Mouse (Mus musculus): ENCODE data around the gene AC161166.1.

The AC161166.1 gene

DNA sequence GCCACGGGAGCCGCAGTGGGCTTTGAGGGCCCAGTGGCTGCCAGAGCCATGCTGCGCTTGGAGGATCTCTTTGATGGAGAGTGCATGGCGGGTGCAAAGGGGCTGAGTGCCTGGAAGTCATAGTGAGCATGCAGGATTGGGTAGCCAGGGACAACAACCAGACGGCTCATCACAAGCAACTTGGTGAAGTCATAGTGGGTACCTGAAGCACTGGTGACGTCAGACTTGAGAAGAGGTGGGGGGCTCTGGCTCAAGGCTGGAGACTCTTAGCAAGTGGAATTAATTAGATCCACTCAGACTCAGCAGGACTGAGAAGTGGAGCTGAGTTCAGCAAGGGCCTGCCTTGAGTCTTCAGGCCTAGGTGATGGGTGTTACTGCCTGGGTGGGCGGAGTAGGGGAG lies at the start of gene AC161166.1:
TSS of gene AC161166.1 (minus strand) at position 101 of the 400 bp plus-strand sequence.
- CTCF ChIA-PET = interaction anchor here in 1 of 4 experiments (0.9 to 6.2 kb wide), 3 partner anchors 13 to 39 kb away, joined by 3 to 33 read pairs (median 3); no protein-coding TSS in a partner anchor
- POLR2A ChIA-PET = interaction anchor here in 2 of 4 experiments (1.2 to 11.4 kb wide), 5 partner anchors 10 to 34 kb away, joined by 3 to 87 read pairs (median 4); partner anchors contain the start of gene Irgq (in 1 of the 2)

DNA sequence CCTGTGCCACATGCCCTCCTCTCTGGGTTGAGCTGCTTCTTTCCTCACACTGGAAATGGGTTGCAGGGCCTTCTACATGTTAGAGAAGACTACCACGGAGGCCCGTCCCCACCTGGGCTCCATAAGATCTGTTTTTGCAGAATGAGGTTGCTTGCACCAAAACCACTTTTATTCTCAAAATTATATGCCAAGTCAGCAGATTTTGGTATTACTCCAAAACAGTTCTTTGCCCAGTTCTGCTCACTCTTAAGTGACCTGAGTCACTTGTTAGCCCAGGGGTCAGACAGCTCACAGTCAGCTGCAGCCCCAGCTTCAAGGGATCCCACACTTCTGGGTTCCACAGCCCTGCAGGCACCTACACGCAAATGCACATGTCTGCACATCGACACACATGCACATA lies 49.2 kb upstream of the AC161166.1 start:
- ChIA-PET POLR2A (interaction anchor here in 3 of 4 experiments (0.6 to 2.2 kb wide), 7 partner anchors 8 to 46 kb away, joined by 3 to 10 read pairs (median 4); partner anchors contain the start of gene Irgq (in 1 of the 3)), CTCF (interaction anchor here in 3 of 4 experiments (0.6 to 1.6 kb wide), 8 partner anchors 11 to 154 kb away, joined by 3 to 5 read pairs (median 4); no protein-coding TSS in a partner anchor)

DNA sequence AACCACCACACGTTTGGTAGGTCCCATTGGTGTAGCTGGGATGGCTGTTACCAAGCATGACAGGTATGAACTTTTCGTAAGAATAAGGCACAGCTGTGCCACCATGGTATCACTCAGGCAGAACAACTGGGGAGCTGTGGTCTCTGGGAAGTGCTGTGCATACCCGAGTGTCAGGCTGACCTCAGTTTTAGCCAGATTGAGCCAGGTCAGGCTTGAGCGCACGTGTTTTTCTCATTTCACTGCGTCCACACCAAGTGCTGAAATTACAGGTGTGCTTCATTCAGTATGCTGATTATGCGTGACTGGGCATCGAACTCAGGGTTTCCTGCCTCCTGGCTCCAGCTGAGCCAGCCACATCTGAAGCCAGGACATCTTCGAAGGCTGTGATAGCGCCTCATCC lies 43.5 kb upstream of the AC161166.1 start:
- POLR2A ChIA-PET = interaction anchor here in 3 of 4 experiments (0.5 to 1.7 kb wide), 18 partner anchors 8 to 107 kb away, joined by 3 to 10 read pairs (median 3); partner anchors contain the start of genes Irgq (in 2 of the 3) and Xrcc1 (in 1 of the 3)

DNA sequence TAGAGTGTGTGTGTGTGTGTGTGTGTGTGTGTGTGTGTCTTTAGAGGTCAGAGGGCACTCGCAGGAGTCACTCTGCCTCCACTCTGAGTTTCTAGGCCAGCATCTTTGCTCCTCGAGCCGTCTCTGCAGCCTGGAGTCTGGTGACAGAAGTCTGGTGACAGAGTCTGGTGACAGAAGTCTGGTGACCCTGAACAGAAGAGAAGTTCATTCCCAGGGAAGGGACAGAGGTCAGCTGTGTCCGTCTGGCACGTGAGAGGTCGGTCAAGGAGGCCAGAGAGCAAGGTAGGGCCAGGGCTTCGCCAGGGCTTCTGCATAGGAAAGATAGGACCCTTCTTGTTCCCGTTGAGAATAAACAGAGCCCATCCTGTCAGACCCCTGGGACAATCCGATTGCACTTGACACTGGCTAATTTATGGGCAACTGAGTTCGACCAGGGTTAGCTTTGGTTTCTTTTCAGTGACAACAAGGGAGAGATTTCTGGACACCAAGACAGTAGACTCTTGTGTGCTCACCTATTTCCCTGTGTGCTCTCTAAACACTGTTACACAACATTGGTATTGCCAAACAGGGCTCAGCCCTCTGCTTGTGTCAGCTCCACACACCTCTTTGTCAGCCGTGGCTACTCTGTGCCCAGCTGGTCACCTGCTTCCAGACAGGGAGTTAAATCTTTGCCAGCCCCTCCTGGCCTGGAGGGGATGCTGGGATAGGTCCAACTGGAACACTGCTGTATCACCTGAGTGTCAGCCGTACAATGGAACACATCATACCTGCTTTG lies 39.9 kb upstream of the AC161166.1 start:
- CTCF ChIA-PET = interaction anchor here in 2 of 4 experiments (0.9 to 1.1 kb wide), 3 partner anchors 13 to 47 kb away, joined by 3 to 4 read pairs (median 3); no protein-coding TSS in a partner anchor
- POLR2A ChIA-PET = interaction anchor here in 2 of 4 experiments (0.6 to 2.2 kb wide), 6 partner anchors 11 to 236 kb away, joined by 3 to 9 read pairs (median 3); partner anchors contain the start of genes Irgc1 (in 1 of the 2) and Zfp94 (in 1 of the 2)

More for the DNA sequence above, 43.5 kb upstream of the AC161166.1 start:
- CTCF ChIA-PET = interaction anchor here (0.6 to 2.3 kb wide), 8 partner anchors 9 to 45 kb away, joined by 3 to 11 read pairs (median 4); no protein-coding TSS in a partner anchor

DNA sequence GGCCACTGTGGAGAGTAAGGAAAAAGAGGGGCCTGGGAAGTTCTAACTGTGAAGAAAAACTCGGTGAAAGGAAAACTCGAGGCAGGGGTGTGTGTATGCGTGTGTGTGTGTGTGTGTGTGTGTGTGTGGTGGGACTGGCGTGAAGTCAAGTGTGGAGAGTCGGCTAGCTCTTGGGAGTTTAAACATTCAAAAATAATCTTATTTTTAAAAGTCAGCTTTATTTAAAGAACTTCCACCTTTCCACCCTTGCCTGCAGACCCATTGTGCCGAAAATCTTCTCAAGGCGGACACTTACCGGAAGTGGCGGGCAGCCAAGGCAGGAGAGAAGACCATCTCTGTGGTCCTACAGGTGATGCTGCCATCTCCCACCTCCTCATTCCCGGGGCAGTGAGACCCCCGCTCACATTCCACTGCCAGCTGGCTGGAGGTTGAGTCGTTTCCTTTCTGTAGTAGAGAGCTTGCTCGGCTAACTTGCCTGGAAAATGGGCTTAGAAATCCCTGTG lies 35.3 kb upstream of the AC161166.1 start:
- ChIA-PET CTCF (interaction anchor here (0.6 to 5.7 kb wide), 6 partner anchors 14 to 183 kb away, joined by 3 to 64 read pairs (median 6); partner anchors contain the start of gene Irgq (in 1 of the 4)), POLR2A (interaction anchor here in 3 of 4 experiments (0.7 to 3.0 kb wide), 14 partner anchors 11 to 304 kb away, joined by 3 to 26 read pairs (median 4); partner anchors contain the start of genes Irgq (in 2 of the 3), Smg9 (in 1 of the 3) and Zfp428 (in 1 of the 3))

DNA sequence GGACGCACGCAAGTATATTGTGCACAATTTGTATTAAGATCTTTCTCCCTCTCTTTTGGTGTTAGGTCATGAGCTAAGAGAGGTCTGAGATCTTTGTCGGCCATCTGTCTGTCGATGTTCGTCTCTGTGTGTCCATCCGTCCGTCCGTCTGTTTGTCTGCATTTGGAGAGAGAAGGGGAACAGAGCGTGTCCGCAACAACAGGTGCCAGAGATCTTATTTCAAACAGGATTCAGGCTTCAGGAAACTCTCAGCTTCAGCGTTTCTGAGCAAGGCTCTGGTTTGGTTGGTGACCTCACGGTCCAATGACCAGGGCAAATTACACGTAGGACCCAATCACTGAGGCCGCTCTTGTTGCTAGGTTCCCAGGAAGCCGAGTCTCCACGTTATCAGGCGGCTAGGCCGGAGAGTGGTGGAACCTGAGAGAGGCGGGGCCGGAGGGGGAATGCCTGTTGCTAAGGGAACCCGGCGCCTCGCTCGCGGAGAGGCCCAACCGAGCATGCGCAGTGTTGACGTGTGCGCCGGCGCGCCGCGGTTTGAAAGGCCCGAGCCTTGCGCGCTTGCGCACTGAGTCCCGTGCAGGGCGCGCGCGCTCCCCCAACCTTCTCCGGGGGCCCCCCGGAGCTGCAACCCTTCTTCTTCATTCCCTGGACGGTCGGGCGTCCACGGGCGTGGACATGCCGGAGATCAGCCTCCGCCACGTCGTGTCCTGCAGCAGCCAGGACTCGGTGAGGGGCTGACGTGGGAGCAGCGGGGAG lies 34.6 kb upstream of the AC161166.1 start:
- POLR2A ChIA-PET = interaction anchor here in 3 of 4 experiments (0.7 to 4.3 kb wide), 31 partner anchors 8 to 337 kb away, joined by 3 to 31 read pairs (median 4); partner anchors contain the start of genes Irgq (in 3 of the 3), Smg9 (in 2 of the 3), AC161166.1 (in 1 of the 3) and Cadm4 (in 1 of the 3)
- CTCF ChIA-PET = interaction anchor here (0.6 to 5.7 kb wide), 18 partner anchors 12 to 115 kb away, joined by 3 to 64 read pairs (median 3); partner anchors contain the start of gene Irgq (in 2 of the 4)

DNA sequence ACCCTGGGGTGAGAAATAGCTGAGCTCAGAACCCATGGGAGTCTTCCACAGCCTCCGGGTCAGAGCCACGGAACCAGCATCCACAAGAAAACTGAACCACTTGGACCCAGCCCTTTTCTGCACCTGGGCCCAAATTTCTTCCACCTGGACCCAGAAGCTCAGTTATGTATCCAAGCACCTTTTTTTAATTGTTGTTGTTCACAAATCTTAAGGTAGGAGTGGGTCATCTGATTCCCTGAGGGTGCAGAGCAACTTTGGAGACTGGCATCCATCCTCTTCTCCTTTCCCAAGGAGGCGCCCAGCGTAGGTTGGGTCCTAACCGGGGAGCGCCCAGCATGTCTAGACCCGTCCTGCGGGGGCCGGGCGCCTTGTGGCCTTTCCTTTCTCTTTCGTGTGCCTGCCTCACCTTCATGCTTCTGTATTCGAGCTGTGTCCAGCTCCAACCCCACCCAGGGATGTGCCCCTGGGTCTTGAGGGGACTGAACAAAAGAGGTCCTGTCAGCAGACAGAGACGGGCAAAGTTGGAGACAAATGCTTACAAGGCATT lies 33.9 kb upstream of the AC161166.1 start, which contains the start of the genes Pinlyp and Xrcc1:
TSS of gene Pinlyp (minus strand) at position 51 of the 547 bp plus-strand sequence.
TSS of gene Xrcc1 (plus strand) at position 222 of the 547 bp plus-strand sequence.
- ChIA-PET CTCF (interaction anchor here (0.8 to 5.7 kb wide), 17 partner anchors 12 to 116 kb away, joined by 3 to 64 read pairs (median 3); partner anchors contain the start of genes Irgq (in 2 of the 4) and Phldb3 (in 1 of the 4)), POLR2A (interaction anchor here in 3 of 4 experiments (0.7 to 4.3 kb wide), 27 partner anchors 9 to 147 kb away, joined by 3 to 31 read pairs (median 4); partner anchors contain the start of genes Irgq (in 3 of the 3), AC161166.1 (in 1 of the 3), Cadm4 (in 1 of the 3) and Smg9 (in 1 of the 3))

DNA sequence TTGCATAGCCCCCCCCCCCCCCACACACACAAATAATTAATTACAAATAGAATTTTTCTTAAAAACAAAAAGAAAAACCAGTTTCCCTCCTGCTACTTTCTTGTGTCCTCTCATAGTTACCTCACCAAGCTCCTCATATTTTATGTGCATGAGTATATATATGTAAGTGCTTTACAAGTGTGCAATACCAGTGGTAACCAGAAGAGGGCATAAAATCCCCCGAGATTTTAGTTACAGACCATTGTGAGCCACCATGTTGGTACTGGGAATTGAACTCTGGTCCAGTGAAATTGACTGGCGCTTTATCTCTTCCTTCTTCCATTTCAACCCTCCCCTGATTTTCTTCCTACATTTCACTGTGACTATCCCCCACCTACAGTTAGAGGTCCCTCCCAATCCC lies 32.3 kb upstream of the AC161166.1 start:
- ChIA-PET POLR2A (interaction anchor here (0.6 to 4.3 kb wide), 8 partner anchors 11 to 37 kb away, joined by 3 to 31 read pairs (median 4); partner anchors contain the start of gene Irgq (in 2 of the 4)), CTCF (interaction anchor here (0.5 to 5.7 kb wide), 18 partner anchors 11 to 235 kb away, joined by 3 to 64 read pairs (median 4); partner anchors contain the start of genes Ethe1 (in 1 of the 4) and Irgq (in 1 of the 4))

DNA sequence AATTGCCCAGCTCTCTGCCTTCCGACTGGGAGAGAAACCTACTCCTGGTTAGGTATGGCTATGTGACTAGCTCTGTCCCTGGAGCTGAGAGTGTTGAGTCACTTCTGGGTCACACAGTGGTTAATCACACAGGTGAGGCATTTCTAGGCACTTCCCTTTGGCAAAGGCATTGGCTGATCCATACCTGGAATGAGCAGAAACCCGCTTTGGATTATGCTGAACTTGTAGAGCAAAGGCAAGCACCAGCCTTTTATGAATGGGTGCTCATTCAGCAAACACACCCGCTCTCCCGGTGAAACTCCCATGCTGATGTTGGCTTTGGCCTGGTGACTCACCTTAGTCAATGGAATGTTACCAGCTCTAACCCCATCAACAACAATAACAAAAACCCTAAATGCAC lies 27.4 kb upstream of the AC161166.1 start:
- POLR2A ChIA-PET = interaction anchor here in 2 of 4 experiments (0.8 to 2.8 kb wide), 8 partner anchors 9 to 24 kb away, joined by 3 to 12 read pairs (median 3); partner anchors contain the start of gene Irgq (in 2 of the 2)

DNA sequence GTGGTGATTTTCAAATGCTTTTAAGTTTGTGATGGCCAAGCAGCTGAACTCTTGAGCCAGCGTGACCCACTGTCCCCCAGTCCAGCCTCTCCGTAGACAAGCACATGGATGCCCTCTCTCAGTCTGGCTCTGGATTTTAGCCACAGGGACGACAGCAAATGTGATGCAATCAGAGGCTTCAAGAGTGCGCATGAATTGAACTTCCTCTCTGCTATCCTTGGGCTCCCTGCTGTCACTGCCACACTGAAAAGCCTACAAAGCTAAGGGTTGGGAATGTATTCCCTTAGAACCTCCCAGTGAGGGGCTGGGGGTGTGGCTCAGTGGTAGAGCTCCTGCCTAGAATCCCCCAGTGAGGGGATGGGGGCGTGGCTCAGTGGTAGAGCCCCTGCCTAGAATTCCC lies 26.4 kb upstream of the AC161166.1 start:
- ChIA-PET CTCF (interaction anchor here (0.6 to 1.6 kb wide), 9 partner anchors 8 to 771 kb away, joined by 3 to 8 read pairs (median 3); partner anchors contain the start of gene Irgq (in 1 of the 4)), POLR2A (interaction anchor here in 2 of 4 experiments (0.9 to 2.8 kb wide), 10 partner anchors 8 to 75 kb away, joined by 3 to 12 read pairs (median 4); partner anchors contain the start of gene Irgq (in 2 of the 2))

More for the DNA sequence above, 27.4 kb upstream of the AC161166.1 start:
- CTCF ChIA-PET = interaction anchor here in 2 of 4 experiments (0.7 to 1.4 kb wide), 3 partner anchors 9 to 25 kb away, joined by 3 read pairs; partner anchors contain the start of gene Irgq (in 1 of the 2)

DNA sequence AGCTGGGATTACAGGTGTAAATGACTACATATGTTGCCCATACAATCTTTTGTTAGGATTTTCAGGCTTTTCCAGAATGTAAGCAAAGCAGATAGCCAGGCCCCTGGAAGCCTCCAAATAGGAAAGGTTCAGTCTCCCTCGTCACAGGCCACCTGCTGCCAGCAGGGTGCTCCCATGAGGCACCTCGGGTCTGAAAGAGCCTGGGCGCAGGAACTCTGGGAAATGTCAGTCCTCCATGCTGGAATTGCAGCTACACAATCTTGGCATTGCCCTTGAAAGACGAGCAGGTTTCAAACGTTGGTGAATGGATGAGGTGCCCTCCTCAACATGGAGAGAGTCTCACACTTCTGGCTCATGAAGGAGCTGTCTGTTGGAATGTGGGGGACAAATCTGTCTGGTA lies 25.9 kb upstream of the AC161166.1 start:
- CTCF ChIA-PET = interaction anchor here (0.6 to 1.6 kb wide), 10 partner anchors 13 to 246 kb away, joined by 3 to 6 read pairs (median 3); no protein-coding TSS in a partner anchor
- POLR2A ChIA-PET = interaction anchor here in 3 of 4 experiments (0.6 to 3.6 kb wide), 18 partner anchors 7 to 650 kb away, joined by 3 to 15 read pairs (median 4); partner anchors contain the start of genes Irgq (in 2 of the 3), Pinlyp (in 2 of the 3) and Xrcc1 (in 2 of the 3)

DNA sequence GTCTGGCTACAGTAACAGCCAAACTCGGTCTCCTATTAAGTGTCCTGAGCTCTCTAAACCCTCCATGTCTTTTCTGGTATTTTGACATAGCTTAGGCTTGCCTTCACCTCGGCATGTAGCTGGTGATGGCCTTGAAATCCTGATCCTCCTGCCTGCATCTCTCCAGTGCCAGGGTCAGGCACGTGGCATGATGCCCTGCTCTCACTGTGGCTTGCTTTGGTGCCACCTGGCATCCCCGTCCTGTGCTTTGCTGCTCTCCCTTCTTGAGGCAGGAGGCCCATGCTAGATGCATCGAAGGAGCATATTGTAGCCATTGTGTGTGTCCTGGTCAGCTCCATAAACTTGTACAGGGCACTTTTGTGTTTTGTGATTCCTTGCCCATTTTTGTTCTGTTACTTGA lies 25.3 kb upstream of the AC161166.1 start:
- ChIA-PET POLR2A (interaction anchor here in 3 of 4 experiments (0.6 to 3.6 kb wide), 14 partner anchors 9 to 651 kb away, joined by 3 to 15 read pairs (median 4); partner anchors contain the start of genes Pinlyp (in 2 of the 3), Xrcc1 (in 2 of the 3) and Cadm4 (in 1 of the 3)), CTCF (interaction anchor here in 2 of 4 experiments (0.6 to 1.6 kb wide), 3 partner anchors 26 to 246 kb away, joined by 3 to 4 read pairs (median 3); no protein-coding TSS in a partner anchor)

DNA sequence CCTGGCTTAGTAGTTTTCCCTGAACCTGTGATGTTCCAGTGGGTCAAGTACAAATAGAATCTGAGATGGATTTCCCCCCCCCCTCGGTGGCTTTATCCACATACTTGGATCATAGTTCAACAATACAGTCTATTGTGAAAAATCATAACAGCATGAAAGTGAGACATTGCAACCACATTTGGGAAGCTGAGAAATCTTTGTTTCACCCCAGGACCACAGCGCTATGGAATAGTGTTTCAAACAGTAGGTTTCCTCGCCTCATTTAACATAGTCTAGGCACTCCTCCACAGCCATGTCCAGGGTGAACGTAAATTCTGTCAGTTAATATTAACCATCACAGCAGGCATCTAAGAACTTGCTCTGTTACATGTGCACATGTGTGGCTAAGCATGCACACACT lies 24.8 kb upstream of the AC161166.1 start:
- ChIA-PET CTCF (interaction anchor here in 1 of 4 experiments (0.7 to 1.6 kb wide), 2 partner anchors 26 to 36 kb away, joined by 3 read pairs; no protein-coding TSS in a partner anchor), POLR2A (interaction anchor here in 3 of 4 experiments (0.6 to 3.6 kb wide), 8 partner anchors 9 to 79 kb away, joined by 3 to 15 read pairs (median 5); partner anchors contain the start of genes Pinlyp (in 2 of the 3), Xrcc1 (in 2 of the 3) and Cadm4 (in 1 of the 3))

DNA sequence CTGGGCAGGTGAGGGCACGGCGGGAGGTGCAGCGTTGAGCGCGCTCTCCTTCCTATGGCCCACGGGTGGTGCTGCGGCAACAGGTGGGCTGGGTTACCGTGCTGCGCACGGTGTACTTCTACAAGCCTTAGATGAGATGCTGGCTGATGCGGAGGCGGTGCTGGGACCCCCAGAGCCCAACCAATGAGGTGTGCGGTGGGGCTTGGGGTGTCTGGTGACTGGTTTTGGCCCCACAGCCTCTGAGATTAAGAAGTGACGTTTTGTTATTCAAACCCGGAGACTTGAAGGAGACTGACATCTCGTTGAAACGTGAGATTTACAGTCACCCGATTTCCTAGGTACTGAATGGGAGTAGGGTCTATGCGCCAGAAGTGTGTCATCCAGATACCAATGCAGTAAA lies 22.0 kb upstream of the AC161166.1 start:
- CTCF ChIA-PET = interaction anchor here in 2 of 4 experiments (0.6 to 6.7 kb wide), 17 partner anchors 10 to 744 kb away, joined by 3 to 73 read pairs (median 5); partner anchors contain the start of genes Pinlyp (in 2 of the 2), Xrcc1 (in 2 of the 2), Cadm4 (in 1 of the 2) and Ethe1 (in 1 of the 2)
- POLR2A ChIA-PET = interaction anchor here in 3 of 4 experiments (0.6 to 7.1 kb wide), 19 partner anchors 11 to 730 kb away, joined by 3 to 87 read pairs (median 9); partner anchors contain the start of genes Pinlyp (in 3 of the 3), Xrcc1 (in 3 of the 3), Zfp428 (in 2 of the 3) and AC161166.1 (in 1 of the 3)

DNA sequence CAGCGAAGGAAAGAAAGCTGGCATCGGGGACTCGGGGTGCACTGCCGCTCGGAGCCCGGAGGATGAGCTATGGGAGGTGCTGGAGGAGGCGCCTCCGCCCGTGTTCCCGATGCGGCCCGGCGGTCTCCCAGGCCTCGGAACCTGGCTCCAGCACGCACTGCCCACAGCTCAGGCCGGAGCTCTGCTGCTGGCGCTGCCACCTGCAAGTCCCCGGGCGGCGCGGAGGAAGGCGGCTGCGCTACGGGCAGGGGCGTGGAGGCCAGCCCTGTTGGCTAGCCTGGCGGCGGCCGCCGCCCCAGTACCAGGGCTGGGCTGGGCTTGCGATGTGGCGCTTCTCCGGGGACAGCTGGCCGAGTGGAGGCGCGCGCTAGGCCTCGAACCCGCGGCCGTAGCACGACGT lies 21.6 kb upstream of the AC161166.1 start:
- ChIA-PET POLR2A (interaction anchor here in 3 of 4 experiments (0.7 to 7.1 kb wide), 17 partner anchors 11 to 317 kb away, joined by 3 to 87 read pairs (median 9); partner anchors contain the start of genes Pinlyp (in 3 of the 3), Xrcc1 (in 3 of the 3), Zfp428 (in 2 of the 3) and AC161166.1 (in 1 of the 3)), CTCF (interaction anchor here in 2 of 4 experiments (0.6 to 6.7 kb wide), 21 partner anchors 11 to 744 kb away, joined by 3 to 73 read pairs (median 5); partner anchors contain the start of genes Pinlyp (in 2 of the 2), Xrcc1 (in 2 of the 2), Cadm4 (in 1 of the 2) and Rabac1 (in 1 of the 2))

All from embryonic stem cell, embryonic (primary cell).